Mouse (Mus musculus) liver, adult 2 months (tissue): ENCODE data around the gene Scpep1.

ENCODE experiments used
- CTCF ChIP-seq: fragments of 200-500 bp; IDR thresholded peaks from 2 replicates; pipeline ENCODE4 v1.5.1; 2011; ENCODE audit warnings: low read depth, low read length, control low read depth
- POLR2A ChIP-seq: fragments of 200-500 bp; IDR thresholded peaks from 2 replicates; pipeline ENCODE4 v1.6.1; 2011; ENCODE audit warnings: low read length, control low read depth; ENCODE audit not compliant: insufficient read depth; ENCODE audit errors: extremely low read depth

- TF ChIP-seq POLR2A (no peak), CTCF (no peak)
These were observed 53.9 kb downstream of the Scpep1 start for GRCm38 (mm10) chr11:88901341-88901802.
